Mouse (Mus musculus): ENCODE measurements around the gene Rad51b. TPM values are rescaled to one million over a fixed set of nuclear protein-coding genes. Genes with fewer than 3 reads are reported as not detected.

Gene Rad51b
- polyA plus RNA-seq, 1 experiment from 2014 or later, result 8.0 TPM

DNA sequence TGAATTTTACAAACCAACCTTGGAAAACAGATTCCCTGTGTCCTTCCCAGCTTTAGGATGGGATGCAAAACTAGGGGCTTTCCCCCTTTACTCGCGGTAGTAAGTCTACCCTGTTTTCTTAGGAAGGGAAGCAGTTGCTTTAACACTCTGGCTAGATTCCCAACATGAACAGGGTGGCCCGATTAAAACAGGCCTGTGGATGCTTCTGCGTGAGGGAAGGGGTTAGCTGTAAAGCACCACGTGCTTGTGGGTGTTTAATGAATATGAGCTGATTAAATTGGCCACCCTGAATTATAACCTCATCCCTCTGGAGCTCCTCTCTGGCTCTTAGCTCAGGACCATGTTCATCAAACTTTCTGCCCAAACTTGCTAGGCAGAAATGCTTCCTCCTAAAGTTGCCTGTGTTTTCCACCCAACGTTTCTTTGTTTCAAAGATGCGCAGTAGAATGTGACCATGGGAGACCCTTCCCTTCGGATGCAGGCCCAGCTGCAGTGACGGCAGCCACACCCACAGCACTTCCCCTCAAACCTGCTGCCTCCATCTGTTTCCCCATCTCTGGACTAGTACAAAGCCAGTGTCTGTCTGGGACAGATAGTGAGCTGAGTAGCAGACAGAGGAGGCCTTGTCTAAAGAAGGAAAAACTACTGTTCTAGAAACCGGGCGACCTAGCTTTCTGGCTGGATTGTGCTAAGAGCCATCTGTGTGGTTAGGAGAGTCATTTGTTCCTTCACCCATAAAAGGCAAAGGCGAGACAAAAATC lies 435.5 kb downstream of the Rad51b start:
- H3K4me1 ChIP-seq (replicated peaks), result peaks cover 43% of the 10 kb centered on the region
- 54% methylated on average over 12 of the region's 12 CpGs for WGBS
- no peak for ATAC-seq (ENCODE audit: insufficient number of reproducible peaks, insufficient read depth, low FRiP score, low TSS enrichment, low read depth)

DNA sequence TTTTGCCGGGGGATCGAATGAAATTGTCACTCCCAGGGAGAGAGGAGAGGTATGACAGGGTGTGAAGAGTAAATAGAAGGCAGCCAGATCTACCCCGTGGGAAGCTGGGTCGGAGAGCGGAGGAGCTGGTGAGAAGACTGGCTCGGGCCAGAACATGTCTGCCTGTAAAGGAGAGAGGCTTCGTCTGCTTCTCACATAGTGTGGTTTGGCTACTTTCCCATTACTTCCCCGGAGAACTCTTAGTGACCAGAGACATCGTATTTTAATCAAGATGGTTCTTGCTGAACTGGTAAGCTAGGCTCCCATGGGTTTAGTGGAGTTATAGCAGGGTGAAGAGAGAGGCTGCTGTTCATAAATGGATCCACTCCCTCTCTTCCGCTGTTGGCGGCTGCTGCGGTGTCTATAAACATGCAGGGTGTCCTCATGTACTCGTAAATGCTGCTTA lies 438.3 kb downstream of the Rad51b start:
- no peak overlapping the region for H3K9ac ChIP-seq (replicated peaks)
- H3K27me3 ChIP-seq, result no peaks in the 10 kb centered on the region
- H3K4me1 ChIP-seq (replicated peaks), result peaks cover 31% of the 10 kb centered on the region
- H3K36me3 ChIP-seq, result no peaks in the 10 kb centered on the region
- WGBS, result 56% methylated on average over 13 of the region's 13 CpGs
- no peak for ATAC-seq (ENCODE audit: insufficient number of reproducible peaks, insufficient read depth, low FRiP score, low TSS enrichment, low read depth)
- no peak overlapping the region for H3K4me2 ChIP-seq
- no peak overlapping the region for H3K4me3 ChIP-seq (replicated peaks)
- peak overlapping the region; percentile 23 for H3K27ac ChIP-seq
- no peaks in the 10 kb centered on the region for H3K9me3 ChIP-seq

More for the DNA sequence above, 435.5 kb downstream of the Rad51b start:
- Histone ChIP-seq H3K36me3 (0 out of 2 replicates have a peak, but pooled peaks cover 4% of the 10 kb centered on the region), H3K27me3 (no peaks in the 10 kb centered on the region), H3K9ac (replicated peaks) (no peak overlapping the region), H3K4me3 (replicated peaks) (no peak overlapping the region), H3K9me3 (peaks cover 13% of the 10 kb centered on the region), H3K27ac (peak overlapping the region; percentile 60), H3K4me2 (no peak overlapping the region)

- 86% methylated on average over 4 of the region's 4 CpGs for WGBS
- Histone ChIP-seq H3K4me1 (replicated peaks) (peaks cover 26% of the 10 kb centered on the region), H3K4me3 (replicated peaks) (no peak overlapping the region), H3K9ac (replicated peaks) (no peak overlapping the region), H3K36me3 (no peaks in the 10 kb centered on the region), H3K27ac (peak overlapping the region; percentile 23), H3K4me2 (no peak overlapping the region), H3K9me3 (no peaks in the 10 kb centered on the region), H3K27me3 (no peaks in the 10 kb centered on the region)
- no peak for ATAC-seq (ENCODE audit: insufficient number of reproducible peaks, insufficient read depth, low FRiP score, low TSS enrichment, low read depth)
Measured at GRCm38 (mm10) chr12:79735882-79736281, 438.8 kb downstream of the Rad51b start.

- Histone ChIP-seq H3K36me3 (no peaks in the 10 kb centered on the region), H3K27ac (no peak overlapping the region), H3K4me1 (replicated peaks) (peaks cover 26% of the 10 kb centered on the region), H3K4me2 (no peak overlapping the region), H3K9me3 (no peaks in the 10 kb centered on the region), H3K4me3 (replicated peaks) (no peak overlapping the region), H3K27me3 (no peaks in the 10 kb centered on the region), H3K9ac (replicated peaks) (no peak overlapping the region)
- no peak for ATAC-seq (ENCODE audit: insufficient number of reproducible peaks, insufficient read depth, low FRiP score, low TSS enrichment, low read depth)
Measured at GRCm38 (mm10) chr12:79738700-79739099, 441.6 kb downstream of the Rad51b start.

- peaks cover 26% of the 10 kb centered on the region for H3K4me1 ChIP-seq (replicated peaks)
- no peaks in the 10 kb centered on the region for H3K9me3 ChIP-seq
- WGBS, result 92% methylated on average over 11 of the region's 11 CpGs
- H3K9ac ChIP-seq (replicated peaks), result no peak overlapping the region
- H3K36me3 ChIP-seq, result no peaks in the 10 kb centered on the region
- no peak overlapping the region for H3K4me2 ChIP-seq
- no peaks in the 10 kb centered on the region for H3K27me3 ChIP-seq
- no peak overlapping the region for H3K27ac ChIP-seq
- no peak for ATAC-seq (ENCODE audit: insufficient number of reproducible peaks, insufficient read depth, low FRiP score, low TSS enrichment, low read depth)
- H3K4me3 ChIP-seq (replicated peaks), result no peak overlapping the region
Measured at GRCm38 (mm10) chr12:79739918-79740639, 443.0 kb downstream of the Rad51b start.

- H3K9me3 ChIP-seq, result no peaks in the 10 kb centered on the region
- no peaks in the 10 kb centered on the region for H3K36me3 ChIP-seq
- ATAC-seq (ENCODE audit: insufficient number of reproducible peaks, insufficient read depth, low FRiP score, low TSS enrichment, low read depth), result no peak
- H3K4me1 ChIP-seq (replicated peaks), result peaks cover 31% of the 10 kb centered on the region
- no peaks in the 10 kb centered on the region for H3K27me3 ChIP-seq
- H3K4me3 ChIP-seq (replicated peaks), result no peak overlapping the region
- WGBS, result 54% methylated on average over 7 of the region's 7 CpGs
- H3K27ac ChIP-seq, result no peak overlapping the region
- no peak overlapping the region for H3K4me2 ChIP-seq
- no peak overlapping the region for H3K9ac ChIP-seq (replicated peaks)
Measured at GRCm38 (mm10) chr12:79742211-79742610, 445.1 kb downstream of the Rad51b start.

DNA sequence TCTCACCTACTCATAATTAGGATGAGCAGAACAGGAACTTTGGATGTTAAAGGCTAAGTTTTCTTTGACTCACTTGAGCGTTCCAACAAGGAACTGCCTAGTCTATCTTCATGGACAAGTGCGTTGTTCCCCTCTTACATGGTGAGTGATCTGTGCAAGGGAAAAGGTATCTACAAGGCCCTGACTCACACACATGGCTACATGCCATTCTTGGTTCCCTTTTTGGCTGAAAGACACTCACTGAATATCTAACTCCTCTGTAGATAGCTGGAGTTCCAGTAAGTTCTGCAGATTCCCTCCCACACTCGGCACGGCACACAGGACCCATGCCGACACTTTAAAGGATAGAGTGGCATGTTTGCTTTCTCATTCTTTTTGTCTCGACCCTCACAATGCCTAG lies 447.0 kb downstream of the Rad51b start:
- H3K36me3 ChIP-seq, result no peaks in the 10 kb centered on the region
- no peak overlapping the region for H3K4me3 ChIP-seq (replicated peaks)
- H3K4me1 ChIP-seq (replicated peaks), result peaks cover 36% of the 10 kb centered on the region
- H3K27me3 ChIP-seq, result no peaks in the 10 kb centered on the region
- H3K9me3 ChIP-seq, result no peaks in the 10 kb centered on the region
- H3K9ac ChIP-seq (replicated peaks), result no peak overlapping the region
- 88% methylated on average over 6 of the region's 6 CpGs for WGBS
- H3K27ac ChIP-seq, result no peak overlapping the region
- H3K4me2 ChIP-seq, result no peak overlapping the region
- no peak for ATAC-seq (ENCODE audit: insufficient number of reproducible peaks, insufficient read depth, low FRiP score, low TSS enrichment, low read depth)

GRCm38 (mm10) chr12:79745225-79745624 lies 448.1 kb downstream of the Rad51b start:
- H3K9me3 ChIP-seq, result no peaks in the 10 kb centered on the region
- no peak overlapping the region for H3K4me2 ChIP-seq
- no peaks in the 10 kb centered on the region for H3K36me3 ChIP-seq
- H3K9ac ChIP-seq (replicated peaks), result no peak overlapping the region
- ATAC-seq (ENCODE audit: insufficient number of reproducible peaks, insufficient read depth, low FRiP score, low TSS enrichment, low read depth), result no peak
- 62% methylated on average over 5 of the region's 5 CpGs for WGBS
- H3K4me1 ChIP-seq (replicated peaks), result peaks cover 47% of the 10 kb centered on the region
- no peaks in the 10 kb centered on the region for H3K27me3 ChIP-seq
- H3K4me3 ChIP-seq (replicated peaks), result no peak overlapping the region
- peak overlapping the region; percentile 47; the same call in 1 of the 2 replicates for H3K27ac ChIP-seq

GRCm38 (mm10) chr12:79745845-79746510 lies 448.9 kb downstream of the Rad51b start:
- H3K4me2 ChIP-seq, result no peak overlapping the region
- H3K4me3 ChIP-seq (replicated peaks), result no peak overlapping the region
- no peaks in the 10 kb centered on the region for H3K27me3 ChIP-seq
- no peak overlapping the region for H3K27ac ChIP-seq
- H3K9me3 ChIP-seq, result no peaks in the 10 kb centered on the region
- no peak for ATAC-seq (ENCODE audit: insufficient number of reproducible peaks, insufficient read depth, low FRiP score, low TSS enrichment, low read depth)
- no peak overlapping the region for H3K9ac ChIP-seq (replicated peaks)
- WGBS, result 25% methylated on average over 10 of the region's 10 CpGs
- no peaks in the 10 kb centered on the region for H3K36me3 ChIP-seq
- H3K4me1 ChIP-seq (replicated peaks), result peaks cover 54% of the 10 kb centered on the region

GRCm38 (mm10) chr12:79747541-79747940 lies 450.5 kb downstream of the Rad51b start:
- WGBS, result 81% methylated on average over 3 of the region's 3 CpGs
- ATAC-seq (ENCODE audit: insufficient number of reproducible peaks, insufficient read depth, low FRiP score, low TSS enrichment, low read depth), result no peak

DNA sequence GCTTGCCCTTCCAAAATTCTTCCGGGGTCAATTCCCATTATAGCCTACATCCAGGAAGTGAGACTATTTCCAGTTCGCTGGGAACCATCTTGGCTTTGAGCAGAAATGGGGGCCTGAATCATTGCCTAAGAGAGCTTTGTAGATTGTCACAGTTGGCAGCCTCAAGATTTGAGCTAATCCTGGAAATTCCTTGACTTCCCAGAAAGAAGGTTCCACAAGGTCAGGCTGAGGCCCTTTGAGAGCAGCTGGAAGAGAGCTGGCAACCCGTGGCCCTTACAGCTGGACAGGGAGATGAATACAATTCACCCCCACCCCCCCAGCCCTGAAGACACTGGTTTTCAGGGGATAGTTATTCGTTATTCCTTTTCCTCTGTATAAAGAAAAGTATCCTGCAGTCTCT lies 451.8 kb downstream of the Rad51b start:
- H3K4me3 ChIP-seq (replicated peaks), result no peak overlapping the region
- no peaks in the 10 kb centered on the region for H3K9me3 ChIP-seq
- H3K27me3 ChIP-seq, result no peaks in the 10 kb centered on the region
- H3K4me2 ChIP-seq, result no peak overlapping the region
- H3K9ac ChIP-seq (replicated peaks), result no peak overlapping the region
- peaks cover 66% of the 10 kb centered on the region for H3K4me1 ChIP-seq (replicated peaks)
- no peak overlapping the region for H3K27ac ChIP-seq
- H3K36me3 ChIP-seq, result no peaks in the 10 kb centered on the region
- ATAC-seq (ENCODE audit: insufficient number of reproducible peaks, insufficient read depth, low FRiP score, low TSS enrichment, low read depth), result no peak
- 61% methylated on average over 4 of the region's 4 CpGs for WGBS

More at GRCm38 (mm10) chr12:79747541-79747940, 450.5 kb downstream of the Rad51b start:
- Histone ChIP-seq H3K4me1 (replicated peaks) (peaks cover 59% of the 10 kb centered on the region), H3K27ac (no peak overlapping the region), H3K4me3 (replicated peaks) (no peak overlapping the region), H3K4me2 (no peak overlapping the region), H3K27me3 (no peaks in the 10 kb centered on the region), H3K36me3 (no peaks in the 10 kb centered on the region), H3K9ac (replicated peaks) (no peak overlapping the region), H3K9me3 (no peaks in the 10 kb centered on the region)
